Mouse (Mus musculus): ENCODE data around the gene Cfhr1.

DNA sequence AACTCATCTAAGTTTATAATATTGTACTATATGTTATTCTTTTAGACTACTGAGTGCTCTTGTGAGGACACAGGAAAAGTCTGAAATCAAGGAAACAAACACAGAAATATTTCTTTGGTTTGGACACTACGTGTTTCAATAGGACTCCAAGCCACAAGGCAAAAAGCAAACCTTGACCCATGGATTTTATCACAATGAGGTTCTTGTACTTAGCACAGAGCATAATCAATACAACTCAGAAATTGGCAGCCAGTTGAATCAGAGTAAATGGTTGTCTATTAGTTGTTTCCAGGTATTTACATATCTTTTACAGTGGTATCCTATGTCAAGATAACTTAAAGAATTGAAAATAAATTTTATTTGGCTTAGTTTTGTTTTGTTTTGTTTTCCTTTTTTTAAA lies 8.8 kb downstream of the Cfhr1 start:
- TF ChIP-seq CTCF (conservative IDR thresholded peaks at IDR 0.05; ENCODE audit: low read length) (no peak), POU5F1 (IDR thresholded peaks at IDR 0.05; ENCODE audit: borderline replicate concordance, low read length) (no peak)

Data from E14TG2a.4 (cell line).